Mouse (Mus musculus) cortical plate, adult 2 months (tissue): ENCODE results near the gene Shd.

ENCODE experiments used
- CTCF ChIP-seq: fragments of 200-500 bp; IDR thresholded peaks from 2 replicates; pipeline ENCODE4 v1.5.1; 2011; ENCODE audit warnings: mild to moderate bottlenecking, control low read depth, low read length; ENCODE audit not compliant: insufficient read depth; ENCODE audit errors: extremely low read depth
- POLR2A ChIP-seq: fragments of 200-500 bp; IDR thresholded peaks from 2 replicates; pipeline ENCODE4 v1.6.1; 2011; ENCODE audit warnings: mild to moderate bottlenecking, low read length, control low read depth; ENCODE audit not compliant: insufficient read depth; ENCODE audit errors: extremely low read depth

DNA sequence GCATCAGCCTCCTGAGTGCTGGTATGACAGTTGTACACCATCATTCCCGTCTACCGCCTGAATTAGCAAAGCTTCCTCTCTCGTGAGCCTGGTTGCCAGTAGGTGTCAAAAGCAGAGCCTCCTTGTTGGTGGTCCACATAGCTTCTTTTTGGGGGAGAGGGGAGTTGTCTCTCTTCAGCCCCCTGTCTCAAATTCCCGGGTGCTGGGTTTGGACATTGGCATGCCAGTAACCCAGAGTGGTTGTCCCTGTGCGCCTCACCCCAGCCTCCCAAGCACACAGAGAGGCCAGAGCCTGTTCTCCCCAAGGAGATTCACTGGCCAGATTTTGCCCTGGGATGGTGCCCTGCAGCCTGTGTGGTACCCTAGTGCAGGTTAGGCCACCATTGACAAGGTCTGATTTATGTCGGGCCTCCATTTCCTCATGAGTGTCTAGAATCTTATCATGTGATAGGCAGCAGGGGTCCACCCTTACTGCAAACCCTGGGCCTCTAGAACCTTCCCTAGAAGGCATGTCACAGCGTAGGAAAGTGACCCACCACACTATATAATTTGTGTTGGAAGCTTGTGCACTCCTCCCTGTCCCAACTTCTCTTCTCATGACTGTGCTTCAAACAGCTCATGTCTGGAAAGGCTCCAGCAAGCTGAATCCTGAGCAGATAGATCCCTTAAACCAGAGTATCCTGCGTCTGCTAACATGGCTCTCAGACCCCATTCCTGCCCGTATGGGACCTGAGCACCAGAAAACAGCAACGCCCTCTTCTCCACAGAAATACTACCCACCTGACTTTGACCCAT, 10.1 kb upstream of the Shd start:
- TF ChIP-seq POLR2A (no peak), CTCF (no peak)
